Comparison of ENCODE assay signal across 8 mouse cellular contexts in genomic region chr14:75727046-75727445, GRCm38 (mm10). TPM values are rescaled to one million over a fixed set of nuclear protein-coding genes. Genes with fewer than 3 reads are reported as not detected.
DNase-seq lines count a peak whose midpoint lies in the region; ATAC-seq and TF ChIP-seq lines count a peak whose summit lies in the region.

No protein-coding gene starts in this region.

- peaks cover 57% of the 10 kb centered on the region for H3K36me3 ChIP-seq in hindbrain, postnatal 0 days (ENCODE audit: insufficient read depth, low read length)
- peaks cover 89% of the 10 kb centered on the region for H3K36me3 ChIP-seq in hindbrain, embryonic 14.5 days (replicated peaks; ENCODE audit: control insufficient read depth, insufficient read depth)

- in situ Hi-C loops in Patski (cut with MboI; ENCODE audit: low pct_unique_long_range_greater_than_20kb): loop anchor here (10.0 kb wide), 1 partner anchor 532 kb away; no protein-coding TSS in a partner anchor

- 67% methylated on average over 4 of the region's 4 CpGs for WGBS in hindbrain, postnatal 0 days
- WGBS in hindbrain, embryonic 14.5 days: 72% methylated on average over 4 of the region's 4 CpGs

- CTCF ChIA-PET in Patski (lab: Charles Lee): interaction anchor here (0.9 to 2.1 kb wide), 3 partner anchors 8 to 11 kb away, joined by 3 to 9 read pairs (median 3); no protein-coding TSS in a partner anchor

- POLR2A ChIA-PET in Patski (lab: Charles Lee): no interaction called here

- H3K9me3 ChIP-seq in hindbrain, postnatal 0 days (ENCODE audit: low read length): no peaks in the 10 kb centered on the region
- H3K9me3 ChIP-seq in hindbrain, embryonic 14.5 days (ENCODE audit: control insufficient read depth, low read length): no peaks in the 10 kb centered on the region

- TF ChIP-seq CTCF in hindbrain, postnatal 0 days (IDR thresholded peaks at IDR 0.05; ENCODE audit: low read depth): peak; percentile 47
- peak; percentile 78 for TF ChIP-seq CTCF in Patski (IDR thresholded peaks at IDR 0.05)

- no peaks in the 10 kb centered on the region for H3K27me3 ChIP-seq in hindbrain, postnatal 0 days (ENCODE audit: insufficient read depth, low read length)
- H3K27me3 ChIP-seq in hindbrain, embryonic 14.5 days (ENCODE audit: control insufficient read depth, insufficient read depth, low read length): no peaks in the 10 kb centered on the region
- H3K27me3 ChIP-seq in Patski: no peaks in the 10 kb centered on the region

- DNase-seq in hindbrain, postnatal 0 days (ENCODE audit: low spot score): peak; percentile 13
- DNase-seq in hindbrain, embryonic 14.5 days (ENCODE audit: low spot score): no peak
- DNase-seq in Patski (ENCODE audit: low read depth, low spot score): peak; percentile 48
- peak; percentile 1 for DNase-seq in forelimb bud, embryonic 11.5 days (ENCODE audit: low read depth, low spot score)
- peak; percentile 8 for DNase-seq in lung, postnatal 14 days
- DNase-seq in neural tube, embryonic 10.5 days (ENCODE audit: extremely low spot score, low spot score): no peak
- no peak for DNase-seq in gastrocnemius, postnatal 25 days
- DNase-seq in thymus, postnatal 10 days (ENCODE audit: low spot score in 2 of 2): no peak

- no peak for ATAC-seq in hindbrain, postnatal 0 days
- no peak for ATAC-seq in hindbrain, embryonic 14.5 days (ENCODE audit: low FRiP score)
- peak; percentile 98 for ATAC-seq in Patski

- H3K4me1 ChIP-seq in hindbrain, postnatal 0 days (ENCODE audit: insufficient read depth, low read length): no peaks in the 10 kb centered on the region
- no peaks in the 10 kb centered on the region for H3K4me1 ChIP-seq in hindbrain, embryonic 14.5 days (replicated peaks; ENCODE audit: control insufficient read depth, insufficient read depth, low read length)

- no peak overlapping the region for H3K9ac ChIP-seq in hindbrain, postnatal 0 days (replicated peaks; ENCODE audit: low read length)
- H3K9ac ChIP-seq in hindbrain, embryonic 14.5 days: no peak overlapping the region

- H3K27ac ChIP-seq in hindbrain, postnatal 0 days: no peak overlapping the region
- H3K27ac ChIP-seq in hindbrain, embryonic 14.5 days: no peak overlapping the region

- H3K4me2 ChIP-seq in hindbrain, postnatal 0 days (ENCODE audit: low read depth, low read length): no peak overlapping the region
- H3K4me2 ChIP-seq in hindbrain, embryonic 14.5 days (replicated peaks): no peak overlapping the region

- no peak overlapping the region for H3K4me3 ChIP-seq in hindbrain, postnatal 0 days (ENCODE audit: low read length)
- no peak overlapping the region for H3K4me3 ChIP-seq in hindbrain, embryonic 14.5 days (replicated peaks; ENCODE audit: low read length)

RNA-seq across cellular contexts. Expression of gene Cog3, which starts 27.3 kb away (rescaled TPM):
- total RNA-seq in hindbrain, postnatal 0 days (2014; rRNA removed): 21.2 and 21.6 TPM in 2 replicates
- 11.1 and 12.0 TPM in 2 replicates for polyA plus RNA-seq in hindbrain, postnatal 0 days (2015; fragmentation: Nextera tagmentation; extraction: Ambion mirVana)
- 23.1 and 23.8 TPM in 2 replicates for polyA plus RNA-seq in hindbrain, embryonic 14.5 days (2014; fragmentation: Nextera tagmentation; extraction: Ambion mirVana)
- 25.8 TPM for polyA plus RNA-seq in Patski (2021)
- 1 to 10 TPM; 7.3 to 7.6 TPM for total RNA-seq in gastrocnemius, postnatal 25 days (2021)

RNA-seq across cellular contexts. Expression of gene Slc25a30, which starts 59.8 kb away (rescaled TPM):
- 17.4 and 27.2 TPM in 2 replicates for total RNA-seq in hindbrain, postnatal 0 days (2014; rRNA removed)
- polyA plus RNA-seq in hindbrain, postnatal 0 days (2015; fragmentation: Nextera tagmentation; extraction: Ambion mirVana): 4.8 and 6.0 TPM in 2 replicates
- 10.5 and 12.8 TPM in 2 replicates for polyA plus RNA-seq in hindbrain, embryonic 14.5 days (2014; fragmentation: Nextera tagmentation; extraction: Ambion mirVana)
- 36.9 TPM for polyA plus RNA-seq in Patski (2021)
- total RNA-seq in gastrocnemius, postnatal 25 days (2021): 1 to 10 TPM; 7.1 to 7.2 TPM

Comparison
In these comparisons a context has a peak if more than half of its experiments do, and no peak if none do; other contexts are left out.
1. DNase-seq: peak in hindbrain, postnatal 0 days (single experiment), Patski (single experiment), forelimb bud, embryonic 11.5 days (single experiment) and lung, postnatal 14 days (single experiment); none in hindbrain, embryonic 14.5 days (single experiment), neural tube, embryonic 10.5 days (single experiment), gastrocnemius, postnatal 25 days (single experiment) and thymus, postnatal 10 days (0 of 2).